Mouse (Mus musculus): ENCODE results near the gene Fbxw27. TPM values are rescaled to one million over a fixed set of nuclear protein-coding genes. Genes with fewer than 3 reads are reported as not detected.
A peak's percentile ranks its signal among the peaks of the same experiment; 100 is the strongest.
"Not testable (repeated sequence)": the region's sequence is repeated elsewhere in the genome, so short reads cannot be mapped to it uniquely, and the experiment has no call there.

Gene Fbxw27
- total and polyA plus RNA-seq, 2 experiments from 2014 or later: not detected

DNA sequence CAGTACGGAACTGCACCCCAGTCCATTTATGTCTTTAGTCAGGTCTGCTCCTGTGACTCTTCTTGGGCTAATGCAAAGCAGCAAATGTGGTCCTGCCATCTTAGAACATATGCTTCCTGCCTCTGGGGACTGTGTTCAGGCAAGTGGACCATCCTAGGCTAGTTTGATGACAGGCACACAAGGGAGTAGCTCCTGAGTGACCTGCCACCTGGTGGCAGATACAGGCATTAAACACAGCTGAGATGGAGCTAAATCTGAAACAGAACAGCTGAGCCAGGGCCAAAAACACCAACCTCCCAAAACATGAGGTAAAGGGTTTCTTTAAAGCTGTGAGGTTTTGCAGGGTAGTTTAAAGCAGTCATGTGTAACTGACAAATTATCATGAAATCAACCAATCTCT is 7.6 kb upstream of the Fbxw27 start:
- no peaks in the 10 kb centered on the region for H3K4me1 ChIP-seq (ENCODE audit: insufficient read depth, low read length)
- no peak overlapping the region for H3K9ac ChIP-seq (replicated peaks; ENCODE audit: low read length, poor library complexity, severe bottlenecking)
- H3K4me3 ChIP-seq (ENCODE audit: low read depth, low read length): no peak overlapping the region
- H3K4me2 ChIP-seq (ENCODE audit: low read depth, low read length, poor library complexity, severe bottlenecking): no peak overlapping the region
- DNase-seq (ENCODE audit: low spot score) (peak; percentile 4), ATAC-seq (ENCODE audit: low FRiP score) (no peak)
- no peaks in the 10 kb centered on the region for H3K27me3 ChIP-seq (ENCODE audit: insufficient read depth, low read length)
- H3K27ac ChIP-seq (ENCODE audit: low read depth, low read length): no peak overlapping the region
- no peaks in the 10 kb centered on the region for H3K36me3 ChIP-seq (ENCODE audit: insufficient read depth, low read length)
- 100% methylated on average over 1 of the region's 1 CpGs for WGBS
- TF ChIP-seq CTCF (IDR thresholded peaks at IDR 0.05): peak; percentile 63
- H3K9me3 ChIP-seq (ENCODE audit: low read length): no peaks in the 10 kb centered on the region

- DNase-seq (ENCODE audit: low spot score) (no peak), ATAC-seq (ENCODE audit: low FRiP score) (no peak)
- Histone ChIP-seq H3K4me3 (ENCODE audit: low read depth, low read length) (no peak overlapping the region), H3K4me1 (ENCODE audit: insufficient read depth, low read length) (no peaks in the 10 kb centered on the region), H3K9ac (replicated peaks; ENCODE audit: low read length, poor library complexity, severe bottlenecking) (no peak overlapping the region), H3K27me3 (ENCODE audit: insufficient read depth, low read length) (no peaks in the 10 kb centered on the region), H3K4me2 (ENCODE audit: low read depth, low read length, poor library complexity, severe bottlenecking) (no peak overlapping the region), H3K27ac (ENCODE audit: low read depth, low read length) (no peak overlapping the region), H3K9me3 (ENCODE audit: low read length) (no peaks in the 10 kb centered on the region), H3K36me3 (ENCODE audit: insufficient read depth, low read length) (no peaks in the 10 kb centered on the region)
- no peak; the same call in 1 of the 2 replicates for TF ChIP-seq CTCF (IDR thresholded peaks at IDR 0.05)
- WGBS: 66% methylated on average over 2 of the region's 2 CpGs
These were observed 5.3 kb upstream of the Fbxw27 start for GRCm38 (mm10) chr9:109795811-109796210.

DNA sequence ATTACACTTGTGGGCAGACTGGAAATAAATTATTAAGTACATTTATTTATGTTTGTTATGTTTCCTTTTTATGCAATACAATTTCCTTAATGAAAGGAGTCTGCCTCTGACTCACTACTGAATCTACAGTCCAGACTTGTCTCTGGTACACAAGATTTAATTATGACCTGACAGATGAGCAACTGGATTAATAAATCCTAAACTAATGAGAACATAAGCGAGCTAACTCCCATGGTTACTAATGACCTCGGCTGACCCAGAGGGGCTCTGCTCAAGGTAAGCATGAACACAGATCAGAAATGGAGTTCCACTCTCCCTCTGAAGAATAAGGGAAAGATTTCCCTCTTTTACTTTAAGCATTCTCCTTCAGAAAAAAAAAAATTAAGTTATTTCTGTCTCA is 4.8 kb upstream of the Fbxw27 start:
- no peak overlapping the region for H3K4me2 ChIP-seq (ENCODE audit: low read depth, low read length, poor library complexity, severe bottlenecking)
- no peak overlapping the region for H3K27ac ChIP-seq (ENCODE audit: low read depth, low read length)
- no peak overlapping the region for H3K9ac ChIP-seq (replicated peaks; ENCODE audit: low read length, poor library complexity, severe bottlenecking)
- ATAC-seq (ENCODE audit: low FRiP score): no peak
- no peaks in the 10 kb centered on the region for H3K9me3 ChIP-seq (ENCODE audit: low read length)
- H3K4me1 ChIP-seq (ENCODE audit: insufficient read depth, low read length): no peaks in the 10 kb centered on the region
- no peak for DNase-seq (ENCODE audit: low spot score)
- WGBS: 82% methylated on average over 2 of the region's 2 CpGs
- H3K36me3 ChIP-seq (ENCODE audit: insufficient read depth, low read length): no peaks in the 10 kb centered on the region
- H3K4me3 ChIP-seq (ENCODE audit: low read depth, low read length): no peak overlapping the region
- no peak for TF ChIP-seq CTCF (IDR thresholded peaks at IDR 0.05)
- no peaks in the 10 kb centered on the region for H3K27me3 ChIP-seq (ENCODE audit: insufficient read depth, low read length)

DNA sequence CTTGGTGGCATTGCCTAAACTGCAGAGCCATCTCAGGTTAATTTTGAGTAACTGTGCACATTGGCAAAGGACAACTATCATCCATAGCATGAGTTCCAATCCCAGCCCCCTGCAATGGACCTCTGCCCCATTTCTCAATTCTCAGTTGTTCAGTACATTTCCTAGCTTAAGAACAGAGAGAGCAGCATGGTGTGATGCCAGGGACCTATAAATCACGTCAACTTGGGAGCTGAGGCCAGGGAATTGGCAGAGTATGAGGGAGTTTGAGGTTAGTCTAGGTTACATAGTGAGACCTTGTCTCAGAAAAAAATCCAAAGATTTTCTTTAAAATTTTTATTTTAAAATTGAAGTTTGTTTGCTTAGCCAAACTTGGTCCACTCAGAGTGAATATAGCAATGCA is 23.6 kb downstream of the Fbxw27 start:
- not testable (repeated sequence) for H3K9ac ChIP-seq (replicated peaks; ENCODE audit: low read length, poor library complexity, severe bottlenecking); H3K4me3 ChIP-seq (ENCODE audit: low read depth, low read length); H3K27me3 ChIP-seq (ENCODE audit: insufficient read depth, low read length); H3K4me1 ChIP-seq (ENCODE audit: insufficient read depth, low read length); DNase-seq (ENCODE audit: low spot score); H3K27ac ChIP-seq (ENCODE audit: low read depth, low read length); H3K4me2 ChIP-seq (ENCODE audit: low read depth, low read length, poor library complexity, severe bottlenecking); H3K9me3 ChIP-seq (ENCODE audit: low read length); ATAC-seq (ENCODE audit: low FRiP score); H3K36me3 ChIP-seq (ENCODE audit: insufficient read depth, low read length)
- WGBS: 75% methylated on average over 1 of the region's 1 CpGs

- H3K9me3 ChIP-seq (ENCODE audit: low read length); ATAC-seq (ENCODE audit: low FRiP score); H3K27me3 ChIP-seq (ENCODE audit: insufficient read depth, low read length); H3K27ac ChIP-seq (ENCODE audit: low read depth, low read length); DNase-seq (ENCODE audit: low spot score); H3K4me2 ChIP-seq (ENCODE audit: low read depth, low read length, poor library complexity, severe bottlenecking); H3K9ac ChIP-seq (replicated peaks; ENCODE audit: low read length, poor library complexity, severe bottlenecking); H3K4me1 ChIP-seq (ENCODE audit: insufficient read depth, low read length); H3K4me3 ChIP-seq (ENCODE audit: low read depth, low read length); H3K36me3 ChIP-seq (ENCODE audit: insufficient read depth, low read length): not testable (repeated sequence)
- WGBS: 76% methylated on average over 3 of the region's 3 CpGs
These were observed 44.5 kb downstream of the Fbxw27 start, which contains the start of gene Fbxw26 for GRCm38 (mm10) chr9:109745989-109746388. Gene Fbxw26, minus strand, starts transcription at chr9:109746089.

Other genes with a start within 250 kb of the Fbxw27 start
- gene Fbxw15, start 222.4 kb downstream of the Fbxw27 start, total RNA-seq (2014; rRNA removed): 0.38 TPM in 1 of 2 replicates, not detected in the other
- not detected in 2 replicates for gene Fbxw15, start 222.4 kb downstream of the Fbxw27 start, polyA plus RNA-seq (2015; fragmentation: Nextera tagmentation; extraction: Ambion mirVana)
- 0.19 TPM in 1 of 2 replicates, not detected in the other for gene Fbxw24, start 164.6 kb downstream of the Fbxw27 start, total RNA-seq (2014; rRNA removed)
- gene Fbxw24, start 164.6 kb downstream of the Fbxw27 start, polyA plus RNA-seq (2015; fragmentation: Nextera tagmentation; extraction: Ambion mirVana): 0.17 TPM in 1 of 2 replicates, not detected in the other
- gene Fbxw25, start 126.0 kb downstream of the Fbxw27 start, total RNA-seq (2014; rRNA removed): 0.28 TPM in 1 of 2 replicates, not detected in the other
- gene Fbxw25, start 126.0 kb downstream of the Fbxw27 start, polyA plus RNA-seq (2015; fragmentation: Nextera tagmentation; extraction: Ambion mirVana): not detected in 2 replicates
- gene Fbxw18, start 88.0 kb downstream of the Fbxw27 start, total RNA-seq (2014; rRNA removed): 0.19 and 0.38 TPM in 2 replicates
- gene Fbxw18, start 88.0 kb downstream of the Fbxw27 start, polyA plus RNA-seq (2015; fragmentation: Nextera tagmentation; extraction: Ambion mirVana): 0.11 TPM in 1 of 2 replicates, not detected in the other
- not detected in 2 replicates for gene Fbxw26, start 44.6 kb downstream of the Fbxw27 start, total RNA-seq (2014; rRNA removed)
- gene Fbxw26, start 44.6 kb downstream of the Fbxw27 start, polyA plus RNA-seq (2015; fragmentation: Nextera tagmentation; extraction: Ambion mirVana): not detected in 2 replicates
- 0.38 TPM in 1 of 2 replicates, not detected in the other for gene Spink8, start 21.6 kb upstream of the Fbxw27 start, total RNA-seq (2014; rRNA removed)
- not detected in 2 replicates for gene Spink8, start 21.6 kb upstream of the Fbxw27 start, polyA plus RNA-seq (2015; fragmentation: Nextera tagmentation; extraction: Ambion mirVana)
- 40.2 and 47.6 TPM in 2 replicates for gene Nme6, start 42.1 kb upstream of the Fbxw27 start, total RNA-seq (2014; rRNA removed)
- 50.6 and 53.7 TPM in 2 replicates for gene Nme6, start 42.1 kb upstream of the Fbxw27 start, polyA plus RNA-seq (2015; fragmentation: Nextera tagmentation; extraction: Ambion mirVana)
- not detected in 2 replicates for gene Camp, start 58.9 kb upstream of the Fbxw27 start, total RNA-seq (2014; rRNA removed)
- gene Camp, start 58.9 kb upstream of the Fbxw27 start, polyA plus RNA-seq (2015; fragmentation: Nextera tagmentation; extraction: Ambion mirVana): 0.21 and 0.31 TPM in 2 replicates
- gene Cdc25a, start 84.9 kb upstream of the Fbxw27 start, total RNA-seq (2014; rRNA removed): 7.5 and 11.8 TPM in 2 replicates
- gene Cdc25a, start 84.9 kb upstream of the Fbxw27 start, polyA plus RNA-seq (2015; fragmentation: Nextera tagmentation; extraction: Ambion mirVana): 6.7 and 6.8 TPM in 2 replicates
- gene Map4, start 140.8 kb upstream of the Fbxw27 start, total RNA-seq (2014; rRNA removed): 290 and 293 TPM in 2 replicates
- 221 and 225 TPM in 2 replicates for gene Map4, start 140.8 kb upstream of the Fbxw27 start, polyA plus RNA-seq (2015; fragmentation: Nextera tagmentation; extraction: Ambion mirVana)